Mouse (Mus musculus): ENCODE measurements at regions not wholly inside any gene's neighbourhood (a gene's known extent, or its start where the extent isn't known, plus 50 kb on each side); places are given as distances from the start of the nearest gene placed in this dataset.

GRCm38 (mm10) chr15:7597335-7597734, 199.1 kb upstream of the Egflam start:
- TF ChIP-seq CTCF (IDR thresholded peaks at IDR 0.05; ENCODE audit: control insufficient read depth, insufficient read depth, low read length) (no peak), POLR2A (IDR thresholded peaks at IDR 0.05; ENCODE audit: borderline replicate concordance, control insufficient read depth, low read depth, low read length) (no peak)

Measured in bone marrow, adult 2 months (tissue).